Mouse (Mus musculus) hindbrain, embryonic 14.5 days (tissue): ENCODE data around the gene Gm44502. TPM values are rescaled to one million over a fixed set of nuclear protein-coding genes. Genes with fewer than 3 reads are reported as not detected.

Experiments used
- ATAC-seq: fragments of 200-750 bp; cut with Nextera tagmentation; 2 replicates; pipeline ENCODE4 v1.8.0; 2017; ENCODE audit warnings: moderate number of reproducible peaks, mild to moderate bottlenecking, moderate TSS enrichment, moderate library complexity; ENCODE audit not compliant: low FRiP score
- DNase-seq: peaks from one replicate; pipeline ENCODE4 v3.0.0-alpha.2; 2015; ENCODE audit warnings: low spot score
- H3K27ac ChIP-seq: fragments of 300-500 bp; sonication (generic); 2 replicates; pipeline ENCODE4 v1.5.1; 2014; ENCODE audit warnings: mild to moderate bottlenecking, moderate library complexity
- H3K27me3 ChIP-seq: fragments of 300-500 bp; sonication (generic); 2 replicates; pipeline ENCODE4 v1.6.1; 2014; ENCODE audit warnings: mild to moderate bottlenecking, low read length, mixed read lengths; ENCODE audit not compliant: control insufficient read depth, insufficient read depth
- H3K36me3 ChIP-seq: fragments of 300-500 bp; sonication (generic); replicated peaks from 2 replicates; pipeline ENCODE4 v1.6.1; 2014; ENCODE audit not compliant: control insufficient read depth, insufficient read depth
- H3K4me1 ChIP-seq: fragments of 300-500 bp; sonication (generic); replicated peaks from 2 replicates; pipeline ENCODE4 v1.6.1; 2014; ENCODE audit warnings: antibody characterized with exemption, low read length, mixed read lengths; ENCODE audit not compliant: control insufficient read depth, insufficient read depth
- H3K4me2 ChIP-seq: fragments of 300-500 bp; sonication (generic); replicated peaks from 2 replicates; pipeline ENCODE4 v1.6.1; 2014; ENCODE audit warnings: mild to moderate bottlenecking, moderate library complexity
- H3K4me3 ChIP-seq: fragments of 300-500 bp; sonication (generic); replicated peaks from 2 replicates; pipeline ENCODE4 v1.5.1; 2014; ENCODE audit warnings: mild to moderate bottlenecking, low read length
- H3K9ac ChIP-seq: fragments of 300-500 bp; sonication (generic); 2 replicates; pipeline ENCODE4 v1.6.1; 2014
- H3K9me3 ChIP-seq: fragments of 300-500 bp; sonication (generic); 2 replicates; pipeline ENCODE4 v1.6.1; 2016; ENCODE audit warnings: low read length; ENCODE audit not compliant: control insufficient read depth
- WGBS: fragments of 180-500 bp; shearing (Covaris S2); extraction: QIAGEN DNeasy Blood & Tissue Kit; methylation state at CpG from one replicate; pipeline ENCODE4 v1.1.7; 2014; 5-methylcytosine and 5-hydroxymethylcytosine counted together
- polyA plus RNA-seq: library from polyadenylated mRNA; unstranded; fragments of >200 nt; fragmentation: Nextera tagmentation; extraction: Ambion mirVana; gene quantifications from 2 replicates; pipeline ENCODE4 v1.2.1, GENCODE M21; 2014

The Gm44502 gene
- polyA plus RNA-seq, 1 experiment from 2014 or later: not detected

- ATAC-seq (no peak), DNase-seq (no peak)
- Histone ChIP-seq H3K36me3 (peaks cover 57% of the 10 kb centered on the region), H3K9me3 (no peaks in the 10 kb centered on the region), H3K9ac (no peak overlapping the region), H3K4me1 (peaks cover 9% of the 10 kb centered on the region), H3K4me3 (no peak overlapping the region), H3K27me3 (no peaks in the 10 kb centered on the region), H3K27ac (no peak overlapping the region), H3K4me2 (no peak overlapping the region)
- WGBS: 80% methylated on average over 8 of the region's 8 CpGs
Measured at GRCm38 (mm10) chr15:89424621-89425020, 4.9 kb downstream of the Gm44502 start.

GRCm38 (mm10) chr15:89421938-89422337 is 7.6 kb downstream of the Gm44502 start:
- H3K4me2 ChIP-seq: no peak overlapping the region
- no peak for DNase-seq
- peaks cover 68% of the 10 kb centered on the region for H3K36me3 ChIP-seq
- 91% methylated on average over 9 of the region's 9 CpGs for WGBS
- no peak overlapping the region for H3K27ac ChIP-seq
- no peak overlapping the region for H3K4me3 ChIP-seq
- ATAC-seq: no peak
- H3K4me1 ChIP-seq: no peaks in the 10 kb centered on the region
- H3K27me3 ChIP-seq: no peaks in the 10 kb centered on the region
- no peaks in the 10 kb centered on the region for H3K9me3 ChIP-seq
- no peak overlapping the region for H3K9ac ChIP-seq

GRCm38 (mm10) chr15:89415282-89415681 is 14.2 kb downstream of the Gm44502 start:
- Histone ChIP-seq H3K4me2 (no peak overlapping the region), H3K4me1 (no peaks in the 10 kb centered on the region), H3K9ac (no peak overlapping the region), H3K4me3 (no peak overlapping the region), H3K36me3 (peaks cover 35% of the 10 kb centered on the region), H3K27me3 (no peaks in the 10 kb centered on the region), H3K27ac (no peak overlapping the region), H3K9me3 (no peaks in the 10 kb centered on the region)
- DNase-seq (no peak), ATAC-seq (no peak)
- WGBS: 89% methylated on average over 8 of the region's 8 CpGs

GRCm38 (mm10) chr15:89410118-89410517 is 19.4 kb downstream of the Gm44502 start, which contains the start of gene Syce3:
Gene Syce3 (minus strand): TSS chr15:89410503.
- Histone ChIP-seq H3K27ac (no peak within 1 kb of the TSS), H3K9ac (no peak within 1 kb of the TSS), H3K27me3 (no peaks in the 10 kb centered on the region), H3K4me2 (no peak within 1 kb of the TSS), H3K36me3 (no peaks in the 10 kb centered on the region), H3K9me3 (peaks cover 12% of the 10 kb centered on the region; the same call in 1 of the 2 replicates), H3K4me1 (no peaks in the 10 kb centered on the region), H3K4me3 (no peak within 1 kb of the TSS)
- no peak for ATAC-seq
- 90% methylated on average over 24 of the region's 24 CpGs for WGBS
- no peak for DNase-seq

GRCm38 (mm10) chr15:89406691-89407090 is 22.8 kb downstream of the Gm44502 start:
- Histone ChIP-seq H3K27me3 (no peaks in the 10 kb centered on the region), H3K27ac (no peak overlapping the region), H3K9me3 (peaks cover 12% of the 10 kb centered on the region; the same call in 1 of the 2 replicates), H3K4me3 (no peak overlapping the region), H3K4me2 (no peak overlapping the region), H3K36me3 (no peaks in the 10 kb centered on the region), H3K9ac (no peak overlapping the region), H3K4me1 (no peaks in the 10 kb centered on the region)
- no peak for ATAC-seq
- no peak for DNase-seq

DNA sequence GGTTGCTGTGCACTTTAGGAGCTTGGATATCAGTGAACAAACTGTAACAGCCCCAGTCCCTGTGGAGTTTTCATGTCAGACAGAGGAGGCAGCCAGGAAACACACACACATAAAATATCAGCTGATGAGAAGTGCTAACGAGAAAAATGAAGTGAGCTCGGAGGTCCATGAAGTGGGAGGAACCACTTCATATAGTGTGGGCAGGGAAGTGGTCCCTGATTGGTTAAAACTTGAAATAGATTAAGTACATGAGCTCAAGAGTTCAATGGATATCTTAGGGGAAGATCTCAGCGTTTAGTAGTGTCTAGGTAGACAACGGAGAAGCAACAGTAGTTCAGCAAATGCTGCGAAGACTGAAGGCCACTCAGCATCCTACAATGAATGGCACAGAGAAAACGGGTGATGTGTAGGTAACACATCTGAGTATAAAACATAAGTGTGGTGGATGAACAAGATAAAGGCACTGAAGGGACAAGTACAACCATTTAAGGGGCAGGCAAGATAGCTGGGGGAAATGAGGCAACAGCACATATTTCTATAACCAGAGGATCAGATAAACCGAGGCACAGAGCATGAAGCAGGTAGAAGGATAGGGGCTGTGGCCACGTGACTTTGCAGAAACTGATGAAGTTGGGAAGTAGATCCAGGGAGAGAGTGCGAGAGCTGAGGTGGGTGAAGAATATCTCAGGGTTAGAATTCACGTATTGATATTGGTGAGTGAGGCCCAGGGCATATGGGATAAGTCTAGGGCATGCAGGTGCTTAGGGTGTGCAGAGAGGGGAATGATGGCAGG is 24.5 kb downstream of the Gm44502 start:
- H3K9me3 ChIP-seq: peaks cover 12% of the 10 kb centered on the region; the same call in 1 of the 2 replicates
- no peak for DNase-seq
- H3K4me2 ChIP-seq: no peak overlapping the region
- H3K36me3 ChIP-seq: no peaks in the 10 kb centered on the region
- no peak for ATAC-seq
- H3K9ac ChIP-seq: no peak overlapping the region
- no peak overlapping the region for H3K27ac ChIP-seq
- no peaks in the 10 kb centered on the region for H3K27me3 ChIP-seq
- no peak overlapping the region for H3K4me3 ChIP-seq
- WGBS: 90% methylated on average over 10 of the region's 10 CpGs
- H3K4me1 ChIP-seq: no peaks in the 10 kb centered on the region

DNA sequence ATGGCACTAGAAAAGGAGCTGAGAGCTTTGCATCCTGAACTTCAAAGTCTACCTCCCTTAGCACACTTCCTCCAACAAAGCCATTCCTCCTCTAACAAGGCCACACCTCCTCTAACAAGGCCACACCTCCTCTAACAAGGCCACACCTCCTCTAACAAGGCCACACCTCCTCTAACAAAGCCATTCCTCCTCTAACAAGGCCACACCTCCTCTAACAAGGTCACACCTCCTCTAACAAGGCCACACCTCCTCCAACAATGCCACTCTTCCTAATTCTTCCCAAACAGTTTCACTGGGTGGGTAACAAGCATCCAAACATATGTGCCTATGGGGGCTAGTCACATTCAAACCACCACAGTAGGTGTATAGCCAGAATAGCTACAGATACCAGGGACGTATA is 27.0 kb downstream of the Gm44502 start:
- Histone ChIP-seq H3K9ac (no peak overlapping the region), H3K36me3 (no peaks in the 10 kb centered on the region), H3K4me1 (no peaks in the 10 kb centered on the region), H3K4me2 (no peak overlapping the region), H3K27me3 (no peaks in the 10 kb centered on the region), H3K9me3 (peaks cover 6% of the 10 kb centered on the region; the same call in 1 of the 2 replicates), H3K27ac (no peak overlapping the region), H3K4me3 (no peak overlapping the region)
- ATAC-seq: no peak
- DNase-seq: no peak
- WGBS: 79% methylated on average over 1 of the region's 1 CpGs

DNA sequence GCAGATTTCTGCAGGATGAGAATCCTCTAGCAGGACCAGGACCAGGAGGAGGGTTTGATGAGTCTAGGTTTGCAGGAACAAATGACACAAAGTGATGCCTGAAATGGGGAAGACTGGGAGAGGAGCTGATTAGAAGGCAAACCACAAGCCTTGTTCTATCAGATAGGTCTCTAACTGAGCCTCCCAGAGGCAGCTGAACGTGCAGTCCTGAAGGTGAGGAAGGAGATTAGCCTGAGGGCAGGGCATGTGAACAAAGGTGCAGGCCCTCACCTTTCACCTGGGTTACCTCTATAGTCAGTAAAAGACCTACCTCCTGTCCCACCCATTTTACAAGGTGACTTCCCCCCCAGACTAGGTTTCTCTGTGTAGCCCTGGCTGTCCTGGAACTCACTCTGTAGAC is 29.8 kb downstream of the Gm44502 start:
- ATAC-seq (no peak), DNase-seq (no peak)
- no peaks in the 10 kb centered on the region for H3K36me3 ChIP-seq
- no peak overlapping the region for H3K4me3 ChIP-seq
- H3K9me3 ChIP-seq: no peaks in the 10 kb centered on the region
- no peak overlapping the region for H3K9ac ChIP-seq
- H3K4me2 ChIP-seq: no peak overlapping the region
- no peaks in the 10 kb centered on the region for H3K4me1 ChIP-seq
- WGBS: 64% methylated on average over 1 of the region's 1 CpGs
- H3K27me3 ChIP-seq: no peaks in the 10 kb centered on the region; the same call in 1 of the 2 replicates
- H3K27ac ChIP-seq: no peak overlapping the region

DNA sequence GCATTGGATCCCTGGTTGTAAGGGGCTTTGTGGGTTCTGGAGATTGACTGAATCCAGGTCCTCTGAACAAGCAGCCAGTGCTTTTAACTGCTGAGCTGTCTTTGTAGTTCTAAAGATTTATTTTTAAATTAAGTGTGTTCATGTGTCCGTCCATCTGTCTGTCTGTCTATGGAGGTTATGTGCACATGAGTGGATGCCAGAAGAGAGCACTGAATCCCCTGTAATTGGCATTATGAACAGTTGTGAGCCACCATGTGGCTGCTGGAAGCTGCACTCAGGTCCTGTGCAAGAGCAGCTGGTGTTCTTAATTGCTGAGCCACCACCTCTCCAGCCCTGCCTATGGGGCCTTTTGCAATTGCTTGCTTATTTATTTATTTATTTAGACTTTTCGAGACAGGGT is 31.4 kb downstream of the Gm44502 start:
- H3K36me3 ChIP-seq: no peaks in the 10 kb centered on the region
- H3K4me1 ChIP-seq: no peaks in the 10 kb centered on the region
- 76% methylated on average over 2 of the region's 2 CpGs for WGBS
- H3K9ac ChIP-seq: no peak overlapping the region
- H3K9me3 ChIP-seq: no peaks in the 10 kb centered on the region
- H3K27me3 ChIP-seq: no peaks in the 10 kb centered on the region; the same call in 1 of the 2 replicates
- H3K27ac ChIP-seq: no peak overlapping the region
- H3K4me2 ChIP-seq: no peak overlapping the region
- ATAC-seq: no peak
- H3K4me3 ChIP-seq: no peak overlapping the region
- DNase-seq: no peak
